Mouse (Mus musculus) adrenal gland, postnatal 0 days (tissue): ENCODE results near the gene Xcr1. TPM values are rescaled to one million over a fixed set of nuclear protein-coding genes. Genes with fewer than 3 reads are reported as not detected.

Experiments
- polyA plus RNA-seq: library from polyadenylated mRNA; unstranded; fragments of >200 nt; fragmentation: Nextera tagmentation; extraction: Ambion mirVana; gene quantifications from 2 replicates; pipeline ENCODE4 v1.2.1, GENCODE M21; 2015

Gene Xcr1
- polyA plus RNA-seq: 0.05 and 0.14 TPM in 2 replicates

DNA sequence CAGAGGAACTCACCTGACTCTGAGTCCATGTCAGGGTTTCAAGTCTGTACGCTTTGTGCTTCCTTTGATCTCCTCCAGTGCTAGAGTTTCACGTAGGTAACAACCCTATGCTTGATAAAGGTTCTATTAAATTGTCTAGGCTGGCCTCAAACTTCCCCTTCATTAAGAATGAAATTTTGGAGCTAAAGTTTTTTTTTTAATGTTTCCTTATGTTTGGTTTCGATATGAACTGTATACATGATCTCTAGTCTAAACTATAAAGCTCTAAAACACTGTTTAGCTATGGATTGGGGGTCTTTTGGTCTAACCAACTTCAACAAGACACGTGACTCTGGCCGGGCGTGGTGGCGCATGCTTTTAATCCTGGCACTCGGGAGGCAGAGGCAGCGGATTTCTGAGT is at the start of gene Xcr1:
Gene Xcr1, minus strand, starts transcription at position 101 of the 400 bp plus-strand sequence.

DNA sequence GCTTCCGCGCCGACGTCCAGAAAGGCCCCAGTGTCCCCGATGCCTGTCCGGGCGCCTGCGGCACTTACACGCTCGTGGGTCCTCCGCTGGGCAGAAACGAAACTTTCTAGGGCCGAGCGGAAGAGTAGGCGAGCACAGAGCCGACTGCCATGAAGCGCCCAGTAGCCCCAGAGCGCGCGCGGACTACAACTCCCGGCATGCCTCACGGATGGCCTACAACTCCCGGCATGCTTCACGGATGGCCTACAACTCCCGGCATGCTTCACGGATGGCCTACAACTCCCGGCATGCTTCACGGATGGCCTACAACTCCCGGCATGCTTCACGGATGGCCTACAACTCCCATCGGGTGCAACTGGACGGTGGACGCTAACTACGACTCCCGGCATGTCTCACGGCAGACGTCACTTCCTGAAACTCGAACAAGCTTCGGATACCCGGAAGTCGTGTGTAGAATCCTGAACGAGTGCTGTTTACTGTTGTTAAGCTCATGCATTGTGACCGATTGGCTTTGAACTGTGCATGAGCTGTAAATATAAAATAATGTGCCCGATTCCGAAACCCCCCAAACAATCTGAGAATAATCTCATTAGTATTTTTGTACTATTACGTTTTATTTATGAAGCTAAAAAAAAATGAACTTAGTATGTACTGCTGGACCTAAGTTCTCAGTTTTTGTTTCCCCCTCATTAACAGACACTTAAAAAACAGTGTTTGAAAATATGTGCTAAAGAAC is 9.9 kb downstream of the Xcr1 start, which contains the start of gene Fyco1:
Gene Fyco1, minus strand, starts transcription at position 187 of the 736 bp plus-strand sequence.

DNA sequence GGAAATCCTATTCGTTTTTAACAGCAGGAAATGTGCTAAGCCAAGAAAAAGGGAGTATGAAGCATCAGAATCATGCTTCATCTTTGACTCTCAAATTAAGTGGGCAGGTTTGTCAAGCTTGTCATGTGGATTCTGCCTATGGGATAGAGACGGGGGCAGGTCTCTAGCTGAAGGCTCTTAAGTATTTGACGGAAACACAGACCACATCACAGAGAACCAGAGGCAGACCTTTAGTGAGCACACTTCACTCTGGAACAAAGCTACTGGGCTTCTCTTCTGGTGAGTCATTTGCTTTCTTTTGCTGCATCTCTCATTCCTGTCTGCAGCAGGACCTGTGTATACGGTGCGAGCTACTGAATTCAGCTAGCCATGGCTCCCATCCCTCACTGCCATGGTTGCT is 55.6 kb downstream of the Xcr1 start, which contains the start of gene Cxcr6:
Gene Cxcr6, plus strand, starts transcription at position 209 of the 400 bp plus-strand sequence.

Other genes with a start within 250 kb of the Xcr1 start
- gene Slc6a20b, start 229.5 kb downstream of the Xcr1 start, polyA plus RNA-seq: 0.06 and 0.28 TPM in 2 replicates
- gene Ccr9, start 183.6 kb downstream of the Xcr1 start, polyA plus RNA-seq: 0.08 and 0.27 TPM in 2 replicates
- gene Slc6a20a, start 183.1 kb downstream of the Xcr1 start, polyA plus RNA-seq: 0.28 TPM in 1 of 2 replicates, not detected in the other
- gene Lztfl1, start 144.3 kb downstream of the Xcr1 start, polyA plus RNA-seq: 62.4 and 67.7 TPM in 2 replicates
- 0.28 and 0.40 TPM in 2 replicates for gene Cxcr6, start 55.6 kb downstream of the Xcr1 start, polyA plus RNA-seq
- 7.4 and 15.2 TPM in 2 replicates for gene Fyco1, start 10.1 kb downstream of the Xcr1 start, polyA plus RNA-seq
- 5.0 and 6.3 TPM in 2 replicates for gene Ccr1, start 106.7 kb upstream of the Xcr1 start, polyA plus RNA-seq
- gene Ccr1l1, start 116.4 kb upstream of the Xcr1 start, polyA plus RNA-seq: 0.25 TPM in 1 of 2 replicates, not detected in the other
- gene Ccr3, start 159.9 kb upstream of the Xcr1 start, polyA plus RNA-seq: 0.11 and 0.22 TPM in 2 replicates
- 1.1 TPM in 2 replicates for gene Ccr2, start 239.9 kb upstream of the Xcr1 start, polyA plus RNA-seq